Mouse (Mus musculus) liver, embryonic 15.5 days (tissue): ENCODE results near the gene Ufc1. TPM values are rescaled to one million over a fixed set of nuclear protein-coding genes. Genes with fewer than 3 reads are reported as not detected.
"Not testable (repeated sequence)": the region's sequence is repeated elsewhere in the genome, so short reads cannot be mapped to it uniquely, and the experiment has no call there.

Source experiments
- ATAC-seq: fragments of 200-750 bp; cut with Nextera tagmentation; 2 replicates; pipeline ENCODE4 v1.8.0; 2017; ENCODE audit warnings: moderate number of reproducible peaks, mild to moderate bottlenecking, moderate library complexity; ENCODE audit not compliant: insufficient read depth
- H3K27ac ChIP-seq: fragments of 300-500 bp; sonication (generic); replicated peaks from 2 replicates; pipeline ENCODE4 v1.5.1; 2015; ENCODE audit warnings: mild to moderate bottlenecking, inconsistent platforms
- H3K27me3 ChIP-seq: fragments of 300-500 bp; sonication (generic); 2 replicates; pipeline ENCODE4 v1.6.1; 2015; ENCODE audit warnings: mild to moderate bottlenecking, inconsistent platforms
- H3K36me3 ChIP-seq: fragments of 300-500 bp; sonication (generic); replicated peaks from 2 replicates; pipeline ENCODE4 v1.6.1; 2015; ENCODE audit warnings: moderate library complexity, mild to moderate bottlenecking, inconsistent platforms
- H3K4me1 ChIP-seq: fragments of 300-500 bp; sonication (generic); replicated peaks from 2 replicates; pipeline ENCODE4 v1.6.1; 2015; ENCODE audit warnings: inconsistent platforms
- H3K4me2 ChIP-seq: fragments of 300-500 bp; sonication (generic); 2 replicates; pipeline ENCODE4 v1.6.1; 2015; ENCODE audit warnings: moderate library complexity, mild to moderate bottlenecking, inconsistent platforms
- H3K4me3 ChIP-seq: fragments of 300-500 bp; sonication (generic); replicated peaks from 2 replicates; pipeline ENCODE4 v1.5.1; 2015; ENCODE audit warnings: mild to moderate bottlenecking, inconsistent platforms
- H3K9ac ChIP-seq: fragments of 300-500 bp; sonication (generic); 2 replicates; pipeline ENCODE4 v1.6.1; 2015; ENCODE audit warnings: moderate library complexity, mild to moderate bottlenecking, inconsistent platforms
- H3K9me3 ChIP-seq: fragments of 300-500 bp; sonication (generic); replicated peaks from 2 replicates; pipeline ENCODE4 v1.6.1; 2016; ENCODE audit warnings: inconsistent platforms
- WGBS: fragments of 180-500 bp; shearing (Covaris S2); methylation state at CpG from one replicate; pipeline ENCODE4 v1.1.7; 2015; ENCODE audit warnings: mixed read lengths; ENCODE audit not compliant: insufficient replicate concordance; 5-methylcytosine and 5-hydroxymethylcytosine counted together
- polyA plus RNA-seq: library from polyadenylated mRNA; unstranded; fragments of >200 nt; fragmentation: Nextera tagmentation; extraction: Ambion mirVana; gene quantifications from 2 replicates; pipeline ENCODE4 v1.2.1, GENCODE M21; 2015

Ufc1 gene
- polyA plus RNA-seq, 1 experiment from 2014 or later = 41.4 TPM

- 0 out of 2 replicates have a peak, but pooled peaks have one; percentile 25 for ATAC-seq
- Histone ChIP-seq H3K27ac (peak overlapping the region; percentile 0; the same call in 1 of the 2 replicates), H3K9me3 (no peaks in the 10 kb centered on the region), H3K36me3 (peaks cover 6% of the 10 kb centered on the region; the same call in 1 of the 2 replicates), H3K4me2 (no peak overlapping the region), H3K4me1 (peaks cover 22% of the 10 kb centered on the region), H3K4me3 (no peak overlapping the region), H3K9ac (no peak overlapping the region), H3K27me3 (peaks cover 8% of the 10 kb centered on the region)
- 37% methylated on average over 1 of the region's 1 CpGs for WGBS
Observed at GRCm38 (mm10) chr1:171322012-171322411, 27.2 kb upstream of the Ufc1 start.

GRCm38 (mm10) chr1:171321415-171321814, 26.6 kb upstream of the Ufc1 start:
- H3K27me3 ChIP-seq = peaks cover 8% of the 10 kb centered on the region
- H3K4me2 ChIP-seq = no peak overlapping the region
- no peak overlapping the region for H3K9ac ChIP-seq
- no peak for ATAC-seq
- peaks cover 18% of the 10 kb centered on the region for H3K4me1 ChIP-seq
- H3K4me3 ChIP-seq = no peak overlapping the region
- H3K27ac ChIP-seq = no peak overlapping the region
- peaks cover 5% of the 10 kb centered on the region; the same call in 1 of the 2 replicates for H3K36me3 ChIP-seq
- H3K9me3 ChIP-seq = no peaks in the 10 kb centered on the region

- no peak overlapping the region for H3K27ac ChIP-seq
- H3K4me3 ChIP-seq = no peak overlapping the region
- no peak for ATAC-seq
- WGBS = 41% methylated on average over 5 of the region's 5 CpGs
- peaks cover 8% of the 10 kb centered on the region for H3K27me3 ChIP-seq
- peak overlapping the region; percentile 13; the same call in 1 of the 2 replicates for H3K4me2 ChIP-seq
- no peak overlapping the region for H3K9ac ChIP-seq
- peaks cover 8% of the 10 kb centered on the region; the same call in 1 of the 2 replicates for H3K4me1 ChIP-seq
- no peaks in the 10 kb centered on the region for H3K9me3 ChIP-seq
- H3K36me3 ChIP-seq = no peaks in the 10 kb centered on the region
Observed at GRCm38 (mm10) chr1:171320151-171320550, 25.3 kb upstream of the Ufc1 start.

DNA sequence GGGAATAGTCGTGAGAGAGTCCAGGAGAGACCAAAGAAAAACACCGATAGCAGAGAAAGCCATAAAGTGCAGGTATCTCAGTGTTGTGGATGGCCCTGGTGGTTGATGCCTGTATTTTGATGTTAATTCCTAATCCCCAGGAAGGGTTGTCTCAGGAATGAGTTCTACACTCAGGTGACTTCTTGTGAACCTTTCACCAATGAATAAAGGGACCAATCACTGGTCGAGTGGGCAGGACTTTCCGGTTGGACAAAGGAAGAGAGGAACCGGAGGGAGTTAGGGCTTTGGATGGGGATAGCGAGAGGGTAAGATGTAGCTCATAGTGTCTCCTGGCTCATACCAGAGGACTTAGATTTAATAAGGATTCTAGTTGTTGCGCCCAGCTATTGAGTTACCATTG, 24.9 kb upstream of the Ufc1 start:
- Histone ChIP-seq H3K9ac (no peak overlapping the region), H3K4me2 (peak overlapping the region; percentile 13; the same call in 1 of the 2 replicates), H3K9me3 (no peaks in the 10 kb centered on the region), H3K4me1 (peaks cover 8% of the 10 kb centered on the region; the same call in 1 of the 2 replicates), H3K27me3 (peaks cover 8% of the 10 kb centered on the region), H3K4me3 (no peak overlapping the region), H3K36me3 (no peaks in the 10 kb centered on the region), H3K27ac (no peak overlapping the region)
- WGBS = 33% methylated on average over 7 of the region's 7 CpGs
- no peak for ATAC-seq

- Histone ChIP-seq H3K9me3 (no peaks in the 10 kb centered on the region), H3K27ac (no peak overlapping the region), H3K9ac (no peak overlapping the region), H3K4me1 (no peaks in the 10 kb centered on the region), H3K4me3 (no peak overlapping the region), H3K27me3 (peaks cover 25% of the 10 kb centered on the region), H3K4me2 (no peak overlapping the region), H3K36me3 (no peaks in the 10 kb centered on the region)
- ATAC-seq = no peak
- WGBS = 42% methylated on average over 2 of the region's 2 CpGs
Observed at GRCm38 (mm10) chr1:171309321-171309720, 14.5 kb upstream of the Ufc1 start.

DNA sequence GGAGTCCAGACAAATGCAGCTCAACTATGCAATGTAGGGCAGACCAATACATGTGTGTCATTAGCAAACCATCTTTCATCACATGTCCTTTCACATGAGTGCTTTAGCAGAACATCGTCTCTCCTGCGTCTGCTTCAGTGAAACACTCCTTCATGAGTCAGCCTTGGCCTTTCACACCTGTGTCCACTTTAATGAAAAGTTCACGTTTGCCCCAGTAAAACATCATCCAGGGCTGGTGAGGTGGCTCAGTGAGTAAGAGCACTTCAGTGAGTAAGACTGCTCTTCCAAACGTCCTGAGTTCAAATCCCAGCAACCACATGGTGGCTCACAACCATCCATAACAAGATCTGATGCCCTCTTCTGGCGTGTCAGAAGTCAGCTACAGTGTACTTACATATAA, 11.3 kb upstream of the Ufc1 start:
- H3K27me3 ChIP-seq = peaks cover 28% of the 10 kb centered on the region
- not testable (repeated sequence) for H3K4me3 ChIP-seq, H3K27ac ChIP-seq, H3K9me3 ChIP-seq, H3K4me1 ChIP-seq, ATAC-seq, H3K36me3 ChIP-seq, H3K9ac ChIP-seq, H3K4me2 ChIP-seq
- WGBS = 57% methylated on average over 5 of the region's 5 CpGs

DNA sequence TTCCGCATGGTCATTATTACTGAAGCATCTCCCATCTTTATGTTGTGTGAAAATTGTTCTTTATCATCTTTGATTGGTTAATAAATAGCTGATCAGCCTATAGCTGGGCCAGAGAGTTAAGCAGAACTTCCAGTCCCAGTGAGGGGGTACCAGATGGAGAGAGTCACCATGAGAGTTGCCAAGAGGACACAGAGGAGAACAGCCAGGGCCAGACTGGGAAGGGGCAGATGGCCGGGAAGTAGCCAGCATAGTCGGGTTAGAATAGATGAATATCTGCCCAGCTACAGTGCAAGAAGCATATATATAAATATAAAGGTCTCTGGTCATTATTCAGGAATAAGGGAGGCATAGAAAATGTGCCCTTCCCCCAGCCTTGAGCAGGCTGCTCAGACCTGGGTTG, 3.4 kb upstream of the Ufc1 start:
- 52% methylated on average over 3 of the region's 3 CpGs for WGBS
- Histone ChIP-seq H3K9ac (no peak overlapping the region), H3K27ac (no peak overlapping the region), H3K9me3 (no peaks in the 10 kb centered on the region), H3K4me3 (no peak overlapping the region), H3K4me1 (peaks cover 10% of the 10 kb centered on the region), H3K36me3 (no peaks in the 10 kb centered on the region), H3K27me3 (peaks cover 52% of the 10 kb centered on the region), H3K4me2 (no peak overlapping the region)
- no peak for ATAC-seq

GRCm38 (mm10) chr1:171295063-171295402, 209 bp upstream of the Ufc1 start:
- Histone ChIP-seq H3K4me2 (peak overlapping the region; percentile 69), H3K36me3 (peaks cover 1% of the 10 kb centered on the region; the same call in 1 of the 2 replicates), H3K4me3 (peak overlapping the region; percentile 78), H3K27me3 (peaks cover 43% of the 10 kb centered on the region), H3K4me1 (peaks cover 30% of the 10 kb centered on the region), H3K9ac (peak overlapping the region; percentile 77; the same call in 1 of the 2 replicates), H3K9me3 (no peaks in the 10 kb centered on the region), H3K27ac (peak overlapping the region; percentile 87)
- whole genome bisulfite sequencing = 4% methylated on average over 3 of the region's 3 CpGs
- no peak for ATAC-seq

DNA sequence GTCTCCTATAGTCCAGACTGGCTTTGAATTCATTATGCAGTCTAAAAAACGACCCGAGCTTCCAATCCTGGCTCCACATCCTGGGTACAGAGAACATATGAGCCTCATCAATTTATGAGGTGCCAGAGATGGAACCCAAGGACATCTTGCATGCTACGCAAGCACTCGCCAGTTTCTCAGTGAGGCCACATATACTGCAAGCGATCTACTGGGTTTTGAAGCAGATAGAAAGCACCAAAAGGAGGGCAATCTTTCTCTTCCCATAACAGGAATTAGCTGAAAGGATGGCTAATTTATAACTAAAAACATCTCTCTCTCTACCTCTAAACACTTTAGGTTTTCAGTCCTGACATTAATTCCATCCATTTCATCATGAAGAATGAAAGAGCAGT, 922 bp downstream of the Ufc1 start:
- Histone ChIP-seq H3K4me3 (peak overlapping the region; percentile 78), H3K9me3 (no peaks in the 10 kb centered on the region), H3K27ac (peak overlapping the region; percentile 87), H3K4me2 (peak overlapping the region; percentile 69), H3K36me3 (peaks cover 12% of the 10 kb centered on the region), H3K27me3 (peaks cover 36% of the 10 kb centered on the region), H3K9ac (peak overlapping the region; percentile 77), H3K4me1 (peaks cover 32% of the 10 kb centered on the region)
- no peak for ATAC-seq
- 37% methylated on average over 5 of the region's 5 CpGs for WGBS

DNA sequence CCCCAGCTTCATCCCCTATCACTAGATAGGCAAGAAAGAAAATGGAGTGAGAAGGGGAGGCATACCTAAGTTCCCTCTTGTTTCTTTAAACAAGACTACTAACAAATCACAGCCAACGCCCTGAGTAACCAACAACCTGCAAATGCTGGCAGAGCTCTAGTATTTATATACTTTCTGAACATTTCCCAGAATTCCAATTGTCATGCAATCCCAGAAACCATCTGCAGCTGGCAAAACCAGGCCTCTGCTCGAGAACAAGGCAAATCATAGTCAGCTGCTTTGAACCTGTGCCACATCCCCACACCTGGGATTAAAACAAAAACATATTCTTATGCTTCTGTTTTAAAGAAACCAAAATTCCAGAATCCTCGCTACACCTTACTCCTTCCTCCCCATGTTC, 1.5 kb downstream of the Ufc1 start:
- no peak overlapping the region for H3K9ac ChIP-seq
- H3K4me3 ChIP-seq = peak overlapping the region; percentile 78
- H3K4me2 ChIP-seq = peak overlapping the region; percentile 69
- 79% methylated on average over 3 of the region's 3 CpGs for WGBS
- H3K36me3 ChIP-seq = peaks cover 16% of the 10 kb centered on the region
- H3K27me3 ChIP-seq = peaks cover 31% of the 10 kb centered on the region
- H3K9me3 ChIP-seq = no peaks in the 10 kb centered on the region
- peaks cover 37% of the 10 kb centered on the region for H3K4me1 ChIP-seq
- no peak for ATAC-seq
- H3K27ac ChIP-seq = no peak overlapping the region

DNA sequence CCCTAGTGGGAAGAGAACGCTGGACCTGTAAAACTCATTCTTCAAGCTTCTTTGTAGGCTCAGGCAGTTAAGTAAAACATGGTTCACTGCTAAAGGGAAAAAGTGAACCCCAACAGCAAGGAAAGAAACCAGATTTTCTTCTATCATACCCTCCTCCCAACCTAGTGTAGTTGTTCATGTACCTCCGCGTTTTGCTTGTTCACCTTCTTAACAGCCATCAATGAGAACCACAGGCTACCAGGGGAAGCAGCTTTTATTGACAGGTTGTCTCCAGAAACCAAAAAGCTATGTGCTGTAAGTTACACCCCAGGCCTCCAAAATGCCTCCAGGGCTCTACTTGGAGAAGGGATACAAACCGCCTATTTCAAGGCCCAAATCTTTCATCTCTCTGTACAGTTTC, 6.5 kb downstream of the Ufc1 start:
- WGBS = 60% methylated on average over 4 of the region's 4 CpGs
- Histone ChIP-seq H3K27ac (peak overlapping the region; percentile 56), H3K36me3 (peaks cover 49% of the 10 kb centered on the region), H3K9ac (no peak overlapping the region), H3K4me1 (peaks cover 71% of the 10 kb centered on the region), H3K27me3 (no peaks in the 10 kb centered on the region), H3K4me3 (peak overlapping the region; percentile 83), H3K4me2 (peak overlapping the region; percentile 77), H3K9me3 (no peaks in the 10 kb centered on the region)
- ATAC-seq = no peak
